Mouse (Mus musculus): ENCODE data around the gene Agtr1a. TPM values are rescaled to one million over a fixed set of nuclear protein-coding genes. Genes with fewer than 3 reads are reported as not detected.

Agtr1a gene
- polyA plus RNA-seq, 1 experiment from 2014 or later, result not detected

GRCm38 (mm10) chr13:30341987-30342898 is 6.0 kb downstream of the Agtr1a start:
- DNase-seq (ENCODE audit: low read depth, low spot score) (no peak), ATAC-seq (no peak)
- in situ Hi-C loops (cut with MboI; ENCODE audit: low pct_unique_long_range_greater_than_20kb), result no loop called here
- TF ChIP-seq CTCF (IDR thresholded peaks at IDR 0.05), result no peak
- CTCF ChIA-PET, result no interaction called here
- peaks cover 34% of the 10 kb centered on the region for H3K27me3 ChIP-seq
- POLR2A ChIA-PET, result interaction anchor here (1.4 kb wide), 1 partner anchor 56 kb away, joined by 3 read pairs; no protein-coding TSS in a partner anchor

DNA sequence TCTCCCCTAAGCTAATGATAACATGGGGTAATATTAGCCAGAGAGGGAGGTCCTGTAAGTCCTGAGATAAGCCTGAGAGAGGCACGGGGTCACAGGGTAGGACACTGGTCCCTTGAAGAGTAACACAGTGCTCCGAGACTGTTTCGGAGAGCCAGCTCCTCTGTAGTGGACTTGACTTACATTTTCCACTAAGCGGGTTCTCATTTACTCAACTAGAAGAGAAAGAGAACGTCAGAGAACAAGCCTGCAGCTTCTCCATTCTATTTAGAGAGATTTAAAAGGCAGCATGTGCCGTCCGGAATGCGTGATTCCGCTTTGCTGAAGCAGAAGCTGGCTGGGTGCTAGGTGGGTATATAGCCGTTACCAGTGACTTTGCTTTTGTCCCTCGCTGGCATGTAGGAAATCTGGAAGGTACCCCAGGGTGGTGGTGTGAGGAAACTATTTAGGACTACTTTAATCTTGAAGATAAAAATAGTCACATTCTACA is 9.2 kb downstream of the Agtr1a start:
- in situ Hi-C loops (cut with MboI; ENCODE audit: low pct_unique_long_range_greater_than_20kb), result no loop called here
- ATAC-seq (no peak), DNase-seq (ENCODE audit: low read depth, low spot score) (no peak)
- H3K27me3 ChIP-seq, result peaks cover 23% of the 10 kb centered on the region
- CTCF ChIA-PET, result no interaction called here
- POLR2A ChIA-PET, result no interaction called here
- no peak for TF ChIP-seq CTCF (IDR thresholded peaks at IDR 0.05)

DNA sequence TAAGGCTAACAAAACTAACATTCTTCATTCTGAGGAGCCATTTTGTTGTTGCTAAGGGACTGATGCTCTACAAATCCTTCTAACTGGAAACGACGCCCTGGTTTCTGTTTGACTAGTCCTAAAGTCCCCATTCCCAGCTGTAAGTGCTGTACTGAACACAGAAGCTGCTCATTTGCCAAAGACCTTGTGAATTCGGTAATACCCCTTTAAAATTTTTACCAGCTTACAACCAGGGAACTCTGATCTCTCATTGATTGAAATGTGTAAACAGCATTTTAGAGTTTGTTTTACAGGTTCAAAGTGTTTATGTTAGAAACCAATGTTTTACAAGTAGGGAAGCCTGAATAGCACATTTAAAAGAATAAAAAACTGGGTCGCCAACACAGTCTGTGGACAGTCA is 10.6 kb downstream of the Agtr1a start:
- CTCF ChIA-PET, result interaction anchor here (1.2 kb wide), 1 partner anchor 12 kb away, joined by 3 read pairs; no protein-coding TSS in a partner anchor
- in situ Hi-C loops (cut with MboI; ENCODE audit: low pct_unique_long_range_greater_than_20kb), result no loop called here

GRCm38 (mm10) chr13:30348306-30348705 is 12.1 kb downstream of the Agtr1a start:
- ATAC-seq (no peak), DNase-seq (ENCODE audit: low read depth, low spot score) (no peak)
- in situ Hi-C loops (cut with MboI; ENCODE audit: low pct_unique_long_range_greater_than_20kb), result no loop called here
- H3K27me3 ChIP-seq, result peaks cover 24% of the 10 kb centered on the region
- ChIA-PET CTCF (no interaction called here), POLR2A (no interaction called here)
- no peak for TF ChIP-seq CTCF (IDR thresholded peaks at IDR 0.05)

More for the DNA sequence above, 10.6 kb downstream of the Agtr1a start:
- no peak for DNase-seq (ENCODE audit: low read depth, low spot score)
- ATAC-seq, result no peak
- TF ChIP-seq CTCF (IDR thresholded peaks at IDR 0.05), result no peak
- POLR2A ChIA-PET, result no interaction called here
- peaks cover 24% of the 10 kb centered on the region for H3K27me3 ChIP-seq

- CTCF ChIA-PET, result interaction anchor here (0.8 to 1.0 kb wide), 2 partner anchors 52 to 80 kb away, joined by 3 read pairs; no protein-coding TSS in a partner anchor
- ATAC-seq, result no peak
Measured at GRCm38 (mm10) chr13:30351966-30352365, 15.7 kb downstream of the Agtr1a start.

GRCm38 (mm10) chr13:30354991-30355580 is 18.8 kb downstream of the Agtr1a start:
- no peak for ATAC-seq
- peaks cover 8% of the 10 kb centered on the region for H3K27me3 ChIP-seq
- no peak for TF ChIP-seq CTCF (IDR thresholded peaks at IDR 0.05)
- ChIA-PET POLR2A (no interaction called here), CTCF (interaction anchor here (1.2 kb wide), 1 partner anchor 35 kb away, joined by 3 read pairs; no protein-coding TSS in a partner anchor)
- no peak for DNase-seq (ENCODE audit: low read depth, low spot score)
- in situ Hi-C loops (cut with MboI; ENCODE audit: low pct_unique_long_range_greater_than_20kb), result no loop called here

More at GRCm38 (mm10) chr13:30351966-30352365, 15.7 kb downstream of the Agtr1a start:
- peaks cover 13% of the 10 kb centered on the region for H3K27me3 ChIP-seq
- DNase-seq (ENCODE audit: low read depth, low spot score), result no peak
- in situ Hi-C loops (cut with MboI; ENCODE audit: low pct_unique_long_range_greater_than_20kb), result no loop called here
- POLR2A ChIA-PET, result interaction anchor here (0.6 kb wide), 1 partner anchor 35 kb away, joined by 3 read pairs; no protein-coding TSS in a partner anchor
- no peak for TF ChIP-seq CTCF (IDR thresholded peaks at IDR 0.05)

- ChIA-PET CTCF (no interaction called here), POLR2A (no interaction called here)
- ATAC-seq (no peak), DNase-seq (ENCODE audit: low read depth, low spot score) (no peak)
- in situ Hi-C loops (cut with MboI; ENCODE audit: low pct_unique_long_range_greater_than_20kb), result no loop called here
- TF ChIP-seq CTCF (IDR thresholded peaks at IDR 0.05), result no peak
- peaks cover 2% of the 10 kb centered on the region for H3K27me3 ChIP-seq
Measured at GRCm38 (mm10) chr13:30355979-30356378, 19.7 kb downstream of the Agtr1a start.

GRCm38 (mm10) chr13:30358456-30359168 is 22.4 kb downstream of the Agtr1a start:
- in situ Hi-C loops (cut with MboI; ENCODE audit: low pct_unique_long_range_greater_than_20kb), result no loop called here
- POLR2A ChIA-PET, result no interaction called here

GRCm38 (mm10) chr13:30359886-30360285 is 23.6 kb downstream of the Agtr1a start:
- in situ Hi-C loops (cut with MboI; ENCODE audit: low pct_unique_long_range_greater_than_20kb), result no loop called here
- CTCF ChIA-PET, result interaction anchor here (1.2 to 1.6 kb wide), 3 partner anchors 9 to 184 kb away, joined by 3 read pairs; no protein-coding TSS in a partner anchor
- no peak for TF ChIP-seq CTCF (IDR thresholded peaks at IDR 0.05)
- ATAC-seq (no peak), DNase-seq (ENCODE audit: low read depth, low spot score) (no peak)
- POLR2A ChIA-PET, result interaction anchor here (0.6 kb wide), 1 partner anchor 103 kb away, joined by 3 read pairs; no protein-coding TSS in a partner anchor
- H3K27me3 ChIP-seq, result no peaks in the 10 kb centered on the region

More at GRCm38 (mm10) chr13:30358456-30359168, 22.4 kb downstream of the Agtr1a start:
- no peaks in the 10 kb centered on the region for H3K27me3 ChIP-seq
- TF ChIP-seq CTCF (IDR thresholded peaks at IDR 0.05), result peak; percentile 74
- CTCF ChIA-PET, result interaction anchor here (0.7 to 1.2 kb wide), 4 partner anchors 11 to 185 kb away, joined by 3 to 4 read pairs (median 3); no protein-coding TSS in a partner anchor
- ATAC-seq (no peak), DNase-seq (ENCODE audit: low read depth, low spot score) (no peak)

GRCm38 (mm10) chr13:30361002-30361401 is 24.8 kb downstream of the Agtr1a start:
- in situ Hi-C loops (cut with MboI; ENCODE audit: low pct_unique_long_range_greater_than_20kb), result no loop called here
- CTCF ChIA-PET, result interaction anchor here (1.2 to 1.6 kb wide), 2 partner anchors 10 to 56 kb away, joined by 3 read pairs; no protein-coding TSS in a partner anchor
- DNase-seq (ENCODE audit: low read depth, low spot score), result no peak

More at GRCm38 (mm10) chr13:30361002-30361401, 24.8 kb downstream of the Agtr1a start:
- no peaks in the 10 kb centered on the region for H3K27me3 ChIP-seq
- ATAC-seq, result no peak
- POLR2A ChIA-PET, result no interaction called here
- no peak for TF ChIP-seq CTCF (IDR thresholded peaks at IDR 0.05)
